13 mouse cellular contexts compared by ENCODE assay signal in the genomic region with DNA sequence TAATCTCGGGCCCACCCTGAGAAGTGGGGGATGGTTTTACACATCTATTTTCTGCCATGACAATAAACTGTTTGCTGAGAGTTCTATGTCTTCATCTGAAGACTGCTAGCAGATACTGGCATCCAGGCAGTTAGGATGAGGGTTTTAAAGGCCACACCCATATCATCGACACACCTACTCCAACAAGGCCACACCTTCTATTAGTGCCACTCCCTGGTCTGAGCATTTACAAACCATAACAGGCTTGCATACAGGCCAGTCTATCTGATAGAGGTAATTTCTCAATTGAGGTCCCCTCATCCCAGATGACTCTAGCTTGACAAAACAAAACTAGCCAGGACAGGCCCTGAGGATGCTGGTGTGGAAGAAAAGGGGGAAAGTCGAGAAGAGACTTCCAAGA. TPM values are rescaled to one million over a fixed set of nuclear protein-coding genes. Genes with fewer than 3 reads are reported as not detected.
A peak's percentile ranks its signal among the peaks of the same experiment; 100 is the strongest.
DNase-seq lines count a peak whose midpoint lies in the region; ATAC-seq and TF ChIP-seq lines count a peak whose summit lies in the region.
"Had no signal": no experiment of that assay in that cellular context is flagged by ENCODE, and none has a peak within 500 bp of the region (broad histone marks: within the 10 kb centered on the region; RNA-seq: fewer than 3 reads in every experiment).

No protein-coding gene starts in this region.

- ATAC-seq in kidney, embryonic 15.5 days (replicated peaks; ENCODE audit: low FRiP score) = no peak
- ATAC-seq in embryonic facial prominence, embryonic 12.5 days (ENCODE audit: insufficient number of reproducible peaks, insufficient read depth, low FRiP score, low TSS enrichment) = no peak
- ATAC-seq in limb, embryonic 15.5 days (ENCODE audit: insufficient number of reproducible peaks, low FRiP score, low TSS enrichment, low read depth) = no peak
- ATAC-seq in megakaryocyte, adult 5-6 weeks (ENCODE audit: poor library complexity, severe bottlenecking) = no peak
- no peak for ATAC-seq in midbrain, embryonic 16.5 days
- ATAC-seq: midbrain, embryonic 13.5 days had no signal

- DNase-seq in gastrocnemius, adult 2 months = no peak
- no peak for DNase-seq in gastrocnemius, postnatal 25 days
- DNase-seq in kidney, adult 11 months = no peak
- DNase-seq: right cerebral cortex, postnatal 25 days had no signal

- TF ChIP-seq CTCF in gastrocnemius, adult 2 months (IDR thresholded peaks at IDR 0.05) = no peak

- 64% methylated on average over 3 of the region's 3 CpGs for WGBS in kidney, embryonic 15.5 days
- 77% methylated on average over 3 of the region's 3 CpGs for WGBS in embryonic facial prominence, embryonic 12.5 days
- WGBS in limb, embryonic 15.5 days = 55% methylated on average over 3 of the region's 3 CpGs
- 81% methylated on average over 3 of the region's 3 CpGs for WGBS in midbrain, embryonic 16.5 days

- no peak overlapping the region for H3K9ac ChIP-seq in kidney, embryonic 15.5 days
- no peak overlapping the region for H3K9ac ChIP-seq in embryonic facial prominence, embryonic 12.5 days
- no peak overlapping the region for H3K9ac ChIP-seq in limb, embryonic 15.5 days
- H3K9ac ChIP-seq in midbrain, embryonic 16.5 days (ENCODE audit: low read depth, low read length) = no peak overlapping the region
- H3K9ac ChIP-seq: liver, embryonic 15.5 days; midbrain, embryonic 13.5 days had no signal

- H3K27me3 ChIP-seq in kidney, embryonic 15.5 days = no peaks in the 10 kb centered on the region
- H3K27me3 ChIP-seq in embryonic facial prominence, embryonic 12.5 days = no peaks in the 10 kb centered on the region
- no peaks in the 10 kb centered on the region for H3K27me3 ChIP-seq in limb, embryonic 15.5 days
- no peaks in the 10 kb centered on the region for H3K27me3 ChIP-seq in midbrain, embryonic 16.5 days (ENCODE audit: control insufficient read depth, insufficient read depth, low read depth, low read length)
- H3K27me3 ChIP-seq: midbrain, embryonic 13.5 days had no signal

- intact Hi-C loops in gastrocnemius, adult 2 months (cut with DNase I) = loop anchor here (5.0 kb wide), 2 partner anchors 117 to 327 kb away; no protein-coding TSS in a partner anchor

- H3K4me1 ChIP-seq in kidney, embryonic 15.5 days = peaks cover 51% of the 10 kb centered on the region
- H3K4me1 ChIP-seq in embryonic facial prominence, embryonic 12.5 days = peaks cover 49% of the 10 kb centered on the region
- peaks cover 59% of the 10 kb centered on the region for H3K4me1 ChIP-seq in limb, embryonic 15.5 days
- H3K4me1 ChIP-seq in midbrain, embryonic 16.5 days (ENCODE audit: control insufficient read depth, insufficient read depth, low read length) = peaks cover 8% of the 10 kb centered on the region

- no peak overlapping the region for H3K4me2 ChIP-seq in kidney, embryonic 15.5 days
- H3K4me2 ChIP-seq in embryonic facial prominence, embryonic 12.5 days (replicated peaks) = no peak overlapping the region
- no peak overlapping the region for H3K4me2 ChIP-seq in limb, embryonic 15.5 days
- no peak overlapping the region for H3K4me2 ChIP-seq in midbrain, embryonic 16.5 days (ENCODE audit: low read length)
- H3K4me2 ChIP-seq: liver, embryonic 15.5 days; midbrain, embryonic 13.5 days had no signal

- H3K9me3 ChIP-seq in kidney, embryonic 15.5 days (replicated peaks) = no peaks in the 10 kb centered on the region
- H3K9me3 ChIP-seq in embryonic facial prominence, embryonic 12.5 days = no peaks in the 10 kb centered on the region
- no peaks in the 10 kb centered on the region for H3K9me3 ChIP-seq in limb, embryonic 15.5 days
- no peaks in the 10 kb centered on the region for H3K9me3 ChIP-seq in midbrain, embryonic 16.5 days (replicated peaks; ENCODE audit: control insufficient read depth, low read length, poor library complexity, severe bottlenecking)
- H3K9me3 ChIP-seq: liver, embryonic 15.5 days; midbrain, embryonic 13.5 days had no signal

- peak overlapping the region; percentile 94 for H3K27ac ChIP-seq in gastrocnemius, adult 2 months
- H3K27ac ChIP-seq in kidney, embryonic 15.5 days = peak overlapping the region; percentile 97
- H3K27ac ChIP-seq in embryonic facial prominence, embryonic 12.5 days = peak overlapping the region; percentile 97
- peak overlapping the region; percentile 97 for H3K27ac ChIP-seq in limb, embryonic 15.5 days
- H3K27ac ChIP-seq in midbrain, embryonic 16.5 days (ENCODE audit: low read length) = no peak overlapping the region
- H3K27ac ChIP-seq: liver, embryonic 15.5 days; midbrain, embryonic 13.5 days had no signal

- H3K4me3 ChIP-seq in gastrocnemius, adult 2 months = no peak overlapping the region
- no peak overlapping the region for H3K4me3 ChIP-seq in kidney, embryonic 15.5 days (replicated peaks)
- no peak overlapping the region for H3K4me3 ChIP-seq in embryonic facial prominence, embryonic 12.5 days
- no peak overlapping the region for H3K4me3 ChIP-seq in limb, embryonic 15.5 days
- H3K4me3 ChIP-seq in midbrain, embryonic 16.5 days (ENCODE audit: low read depth, low read length) = no peak overlapping the region
- H3K4me3 ChIP-seq: liver, embryonic 15.5 days; midbrain, embryonic 13.5 days had no signal

- H3K36me3 ChIP-seq in kidney, embryonic 15.5 days = no peaks in the 10 kb centered on the region
- no peaks in the 10 kb centered on the region for H3K36me3 ChIP-seq in embryonic facial prominence, embryonic 12.5 days
- no peaks in the 10 kb centered on the region for H3K36me3 ChIP-seq in limb, embryonic 15.5 days
- H3K36me3 ChIP-seq in midbrain, embryonic 16.5 days (ENCODE audit: control insufficient read depth, insufficient read depth, low read length) = no peaks in the 10 kb centered on the region
- H3K36me3 ChIP-seq: liver, embryonic 15.5 days; midbrain, embryonic 13.5 days had no signal

RNA-seq across cellular contexts. Expression of gene Apol6, which starts 8.9 kb away (rescaled TPM):
- total RNA-seq in gastrocnemius, adult 2 months (2021) = 10 to 100 TPM; 27.7 to 71.1 TPM
- 10 to 100 TPM; 47.8 to 57.9 TPM for total RNA-seq in gastrocnemius, postnatal 25 days (2021)
- 0.23 TPM in 1 of 2 replicates, not detected in the other for polyA plus RNA-seq in kidney, embryonic 15.5 days (2015; fragmentation: Nextera tagmentation; extraction: Ambion mirVana)
- polyA plus RNA-seq in embryonic facial prominence, embryonic 12.5 days (2016; fragmentation: Nextera tagmentation; extraction: Ambion mirVana) = 0.09 TPM in 1 of 2 replicates, not detected in the other
- polyA plus RNA-seq in limb, embryonic 15.5 days (2015; fragmentation: Nextera tagmentation; extraction: Ambion mirVana) = 0.15 and 0.17 TPM in 2 replicates
- total RNA-seq in megakaryocyte, adult 5-6 weeks (2015) = not detected in 2 replicates
- 0.04 TPM in 1 of 2 replicates, not detected in the other for total RNA-seq in megakaryocyte, adult 5-6 weeks (2017)
- polyA plus RNA-seq in midbrain, embryonic 16.5 days (2015; fragmentation: Nextera tagmentation; extraction: Ambion mirVana) = not detected in 2 replicates
- total RNA-seq: common myeloid progenitor, adult 5-6 weeks; MEL had no signal
- polyA plus RNA-seq: midbrain, embryonic 13.5 days had no signal

RNA-seq across cellular contexts. Expression of gene Mb, which starts 14.8 kb away (rescaled TPM):
- total RNA-seq in gastrocnemius, adult 2 months (2021) = 1,000 to 10,000 TPM; 3,091 to 7,772 TPM
- total RNA-seq in gastrocnemius, postnatal 25 days (2021) = 1,000 to 10,000 TPM; 2,592 to 3,528 TPM
- polyA plus RNA-seq in kidney, embryonic 15.5 days (2015; fragmentation: Nextera tagmentation; extraction: Ambion mirVana) = 0.49 and 1.2 TPM in 2 replicates
- polyA plus RNA-seq in embryonic facial prominence, embryonic 12.5 days (2016; fragmentation: Nextera tagmentation; extraction: Ambion mirVana) = 1.2 and 1.3 TPM in 2 replicates
- polyA plus RNA-seq in limb, embryonic 15.5 days (2015; fragmentation: Nextera tagmentation; extraction: Ambion mirVana) = 11.6 and 13.7 TPM in 2 replicates
- not detected in 2 replicates for total RNA-seq in megakaryocyte, adult 5-6 weeks (2015)
- not detected in 2 replicates for total RNA-seq in megakaryocyte, adult 5-6 weeks (2017)
- 0.40 TPM in 1 of 2 replicates, not detected in the other for polyA plus RNA-seq in midbrain, embryonic 16.5 days (2015; fragmentation: Nextera tagmentation; extraction: Ambion mirVana)
- total RNA-seq: common myeloid progenitor, adult 5-6 weeks; MEL had no signal
- polyA plus RNA-seq: midbrain, embryonic 13.5 days had no signal
